Mouse (Mus musculus) spleen, postnatal 14 days (tissue): ENCODE measurements around the gene Ccdc9b.
A peak's percentile ranks its signal among the peaks of the same experiment; 100 is the strongest.

Source experiments
- DNase-seq, 2 experiments: peaks; one replicate each; pipeline ENCODE4 v3.0.0; 2021 to 2022; ENCODE audit warnings: low spot score in 2 of 2

The Ccdc9b gene

DNA sequence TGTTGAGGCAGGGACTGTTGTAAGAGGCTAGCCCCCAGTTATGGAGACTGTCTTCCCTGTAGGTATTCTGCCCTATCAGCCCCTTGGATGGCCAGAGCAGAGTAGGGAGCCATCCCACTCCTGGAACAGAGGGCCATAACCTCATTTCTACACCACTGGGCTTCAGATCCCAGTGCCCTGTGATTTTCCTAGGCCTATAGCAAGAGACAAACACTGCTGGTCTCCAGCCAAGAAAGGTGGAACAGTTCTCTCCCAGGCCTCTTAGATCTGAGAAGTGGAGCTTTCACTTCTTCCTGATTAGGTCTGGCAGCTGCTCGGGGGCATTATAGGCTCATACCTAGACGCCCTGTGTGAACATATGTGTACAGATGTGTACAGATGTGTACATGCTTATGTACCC, 13.8 kb upstream of the Ccdc9b start:
- DNase-seq: no peak

DNA sequence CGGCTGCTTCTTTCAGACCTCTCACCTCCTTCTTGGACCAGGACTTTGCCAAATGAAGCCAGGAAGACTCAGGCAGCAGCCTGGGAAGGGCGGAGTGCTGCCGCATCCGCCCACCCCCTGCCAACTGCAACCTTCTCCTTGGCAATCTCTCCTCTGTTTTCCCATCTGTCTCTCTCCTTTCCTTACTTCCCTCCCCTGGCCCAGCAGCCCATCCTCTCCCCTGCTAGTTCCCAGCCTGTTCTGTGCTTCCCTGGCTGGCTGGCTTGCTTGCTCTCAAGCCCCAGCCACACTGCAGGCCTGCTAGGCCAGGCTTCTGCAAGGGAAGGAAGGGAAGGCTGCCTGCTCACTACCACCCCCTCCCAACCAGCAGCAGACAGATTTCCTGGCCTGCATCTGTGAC, 13.4 kb upstream of the Ccdc9b start:
- DNase-seq: no peak

DNA sequence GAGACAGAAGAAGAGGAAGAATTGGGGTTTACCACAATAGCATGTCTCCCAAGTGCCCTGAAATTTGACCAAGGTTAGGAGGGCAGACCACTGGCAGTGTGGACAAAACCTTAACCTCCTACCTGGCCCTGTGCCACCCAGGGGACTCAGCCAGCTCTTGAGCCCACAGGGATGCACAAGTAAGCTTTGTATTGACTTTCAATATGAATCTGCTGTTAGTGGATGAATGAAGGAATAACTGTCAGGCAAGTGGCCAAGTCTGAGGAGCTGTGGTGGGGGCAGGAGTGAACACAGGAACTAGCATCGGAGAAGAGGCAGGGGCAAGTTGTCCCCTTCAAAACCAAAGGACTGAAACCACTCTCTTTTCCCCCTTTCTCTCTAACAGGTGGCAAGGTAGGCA, 12.9 kb upstream of the Ccdc9b start:
- no peak for DNase-seq

DNA sequence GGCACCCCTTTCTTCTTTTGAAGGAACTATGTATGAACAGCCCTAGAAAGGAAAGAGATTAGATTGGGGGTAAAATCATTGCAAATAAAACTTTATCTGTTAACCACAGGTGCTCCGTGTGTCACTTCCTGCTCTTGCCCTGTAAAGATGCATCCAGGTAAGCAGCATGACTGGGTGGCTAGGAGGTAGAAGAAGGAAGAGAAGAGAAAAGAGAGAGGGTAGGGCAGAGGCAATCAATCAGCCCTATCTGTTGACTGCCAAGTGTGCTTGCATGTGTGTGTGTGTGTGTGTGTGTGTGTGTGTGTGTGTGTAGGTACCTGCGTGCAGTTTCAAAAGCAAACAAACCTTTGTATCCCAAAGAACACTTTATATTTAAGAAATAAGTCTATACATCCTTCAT, 12.1 kb upstream of the Ccdc9b start:
- DNase-seq: no peak

DNA sequence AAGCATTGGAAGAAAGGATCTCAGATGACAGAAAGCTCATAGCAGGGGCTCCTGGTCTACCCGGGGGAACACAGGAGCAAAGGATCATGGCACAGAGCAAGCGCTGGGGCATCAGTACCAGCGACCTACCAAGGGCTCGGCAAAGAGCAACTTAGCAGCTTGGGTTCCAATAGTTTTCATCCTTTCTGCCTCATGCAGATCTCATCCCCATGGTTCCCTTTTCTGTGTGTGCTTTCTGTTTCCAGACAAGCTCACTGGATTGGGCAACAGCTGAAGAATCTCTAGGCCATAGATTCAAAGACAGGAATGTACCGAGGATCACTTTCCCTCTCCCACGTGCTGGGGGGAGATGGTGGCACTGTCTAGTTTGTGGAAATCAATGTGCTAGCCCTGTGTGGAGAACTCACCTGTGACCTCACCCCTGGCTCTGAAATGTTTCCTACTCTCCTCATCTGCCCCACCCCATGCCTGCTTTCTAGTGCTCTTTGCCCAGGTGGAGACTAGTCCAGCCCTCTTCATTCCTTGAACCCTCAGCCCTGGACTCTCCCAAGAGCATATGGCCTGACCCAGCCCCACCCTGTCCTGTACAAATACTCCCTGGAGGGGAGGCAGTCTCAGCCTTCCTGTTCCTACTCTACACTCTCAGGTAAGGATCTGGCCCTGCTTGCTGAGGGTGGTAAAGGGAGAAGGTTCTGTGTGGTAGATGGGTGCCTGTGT, 9.9 kb upstream of the Ccdc9b start, which contains the start of gene Phgr1:
Gene Phgr1, plus strand, starts transcription at position 612 of the 717 bp plus-strand sequence.
- DNase-seq: no peak

DNA sequence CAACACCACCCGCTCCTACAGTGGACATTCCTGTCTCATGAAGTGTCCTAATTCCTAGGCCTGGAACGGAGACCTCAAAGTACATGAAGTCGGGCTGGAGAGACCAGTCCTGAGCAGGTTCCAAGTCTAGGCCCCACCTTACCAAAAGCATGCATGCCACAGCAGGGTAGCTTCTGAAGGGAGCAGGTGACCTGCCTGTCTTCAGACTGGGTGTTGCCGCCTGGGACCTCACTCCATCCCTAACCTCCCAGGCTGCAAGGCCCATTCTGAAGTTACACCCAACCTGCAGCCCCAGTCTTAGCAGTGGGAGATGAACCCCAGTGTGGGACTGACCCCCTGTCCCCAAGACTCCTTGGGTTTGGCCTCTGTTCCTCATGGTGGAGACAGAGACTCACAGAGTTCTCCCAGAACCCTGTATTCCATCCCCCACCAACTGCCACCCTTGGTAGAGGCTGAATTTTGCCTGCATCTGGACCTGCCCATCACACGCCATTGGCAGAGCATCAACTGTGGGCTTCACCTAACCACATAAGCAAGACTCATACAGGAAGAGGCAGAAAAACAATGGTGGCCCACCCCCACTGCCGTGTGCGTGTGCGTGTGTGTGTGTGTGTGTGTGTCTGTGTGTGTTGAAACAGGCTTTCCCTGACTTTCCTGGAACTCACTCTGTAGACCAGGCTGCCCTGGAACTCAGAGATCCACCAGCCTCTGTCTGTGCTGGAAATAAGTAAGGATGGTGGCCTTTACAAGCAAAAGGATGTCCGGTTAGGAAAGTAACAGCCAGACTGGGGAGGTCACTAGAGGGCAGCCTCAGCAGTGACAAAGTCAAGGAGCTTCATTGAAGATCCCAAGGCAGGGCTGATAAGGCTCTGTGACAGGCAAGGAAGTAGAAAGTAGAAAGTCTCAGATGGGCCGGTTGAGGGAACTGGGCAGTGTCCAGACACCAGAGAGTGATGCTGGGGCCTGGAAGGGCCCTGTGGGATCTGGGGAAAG, 3.9 kb upstream of the Ccdc9b start:
- no peak for DNase-seq

DNA sequence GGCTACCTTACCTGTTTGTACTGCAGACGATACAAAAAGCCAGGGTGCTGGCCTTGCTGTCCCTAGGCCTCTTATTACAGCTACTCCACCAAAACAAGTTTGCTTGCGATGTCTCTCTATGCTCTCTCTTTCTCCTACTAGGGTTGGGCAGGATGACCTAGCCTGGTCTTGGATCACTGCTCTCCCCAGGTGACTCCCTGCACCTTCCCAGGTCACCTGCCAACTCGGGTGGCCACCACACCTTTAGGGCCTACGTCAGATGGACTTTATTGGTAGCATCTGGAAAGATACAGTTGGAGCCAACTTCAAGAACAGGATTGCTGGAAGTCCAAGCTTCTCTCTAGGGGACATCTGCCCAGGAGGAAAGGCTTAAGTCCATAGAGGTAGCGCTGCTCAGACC, 2.4 kb upstream of the Ccdc9b start:
- no peak for DNase-seq

DNA sequence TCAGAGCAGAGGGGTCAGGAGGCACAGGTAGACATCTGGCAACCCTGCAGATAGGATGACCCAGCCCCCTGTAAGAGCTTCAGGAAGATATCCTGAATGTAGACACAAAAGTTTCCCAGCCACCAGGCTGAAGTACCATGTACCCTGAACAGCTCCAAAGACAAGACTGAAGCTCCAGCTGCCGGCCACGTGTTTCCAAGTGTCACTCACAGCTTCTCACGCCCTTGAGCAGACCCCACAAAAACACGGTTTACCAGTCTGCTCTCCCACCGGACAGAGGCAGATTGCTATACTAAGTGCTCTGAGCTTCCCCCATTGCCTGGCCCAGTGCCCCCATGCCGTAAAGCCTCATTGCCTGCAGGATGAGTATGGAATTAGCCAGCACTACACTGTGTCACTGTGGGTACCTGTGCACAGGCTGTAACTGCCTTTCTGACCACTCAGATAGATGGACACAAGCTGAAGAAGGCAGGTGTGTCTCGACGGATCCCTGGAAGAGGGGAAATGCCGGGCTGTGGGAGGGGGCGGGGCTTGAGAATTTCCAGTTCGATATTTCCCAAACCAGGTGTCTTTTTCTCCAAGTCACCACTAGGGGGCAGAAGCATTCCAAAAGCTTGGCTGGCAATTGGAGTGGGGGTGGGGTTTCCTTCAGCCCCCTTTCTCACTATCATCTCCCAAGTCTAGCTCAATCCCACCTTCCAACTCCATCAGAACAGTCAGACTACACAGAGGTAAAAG, 1.8 kb upstream of the Ccdc9b start:
- DNase-seq: no peak

DNA sequence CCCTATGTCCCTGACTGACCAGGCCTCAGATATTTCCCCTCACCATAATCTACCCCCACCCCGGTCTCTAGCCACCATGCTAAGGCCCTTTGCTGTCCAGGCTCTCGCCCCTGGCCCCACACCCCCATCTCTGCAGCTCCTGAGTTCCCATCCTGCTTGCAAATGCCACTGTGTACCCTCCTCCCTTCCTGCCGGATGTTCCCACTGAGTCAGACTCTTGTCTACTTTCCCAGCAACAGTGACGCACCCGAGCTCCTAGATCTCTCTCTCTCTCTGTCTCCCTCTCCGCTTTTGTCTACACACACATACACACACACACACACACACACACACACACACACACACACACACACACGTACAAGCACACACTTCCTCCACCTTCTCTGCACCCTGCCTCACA, 1.0 kb upstream of the Ccdc9b start:
- DNase-seq: no peak

DNA sequence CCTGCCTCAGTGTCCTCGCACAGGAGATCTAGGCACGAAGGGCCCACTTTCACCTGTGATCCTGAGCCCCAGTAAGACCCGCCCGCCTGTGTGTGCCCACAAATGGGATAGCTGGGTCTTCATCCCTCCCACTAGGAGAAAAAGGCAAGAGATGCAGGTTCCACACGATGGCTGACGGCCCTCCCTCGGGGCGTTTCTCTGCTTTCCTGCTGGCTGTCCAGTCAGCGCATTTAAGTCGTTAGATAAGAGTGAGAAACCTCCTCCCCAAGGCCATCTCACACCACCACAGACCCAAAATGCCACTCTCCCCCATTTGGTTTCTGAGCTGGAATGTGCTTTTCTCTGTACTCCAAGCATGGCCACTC, 305 bp upstream of the Ccdc9b start:
- DNase-seq: no peak

DNA sequence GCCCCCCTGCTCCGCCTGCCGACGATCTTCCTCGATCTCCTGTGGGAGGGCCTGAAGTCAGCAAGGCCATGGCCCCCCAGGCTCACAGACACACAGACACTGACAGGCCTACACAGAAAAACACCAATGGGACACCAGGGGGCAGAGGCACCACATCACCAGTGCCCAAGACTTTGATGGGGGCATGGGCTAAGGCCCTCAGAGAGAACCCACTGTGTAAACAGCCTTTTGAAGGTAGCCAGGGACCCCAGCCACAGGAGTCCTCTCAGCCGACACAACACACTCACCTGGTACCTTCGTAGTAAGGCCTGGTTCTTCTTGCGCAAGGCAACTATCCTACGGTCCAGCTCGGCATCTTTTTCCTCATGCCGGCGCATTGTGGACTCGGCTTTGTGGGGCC, 1.1 kb downstream of the Ccdc9b start:
- no peak for DNase-seq

DNA sequence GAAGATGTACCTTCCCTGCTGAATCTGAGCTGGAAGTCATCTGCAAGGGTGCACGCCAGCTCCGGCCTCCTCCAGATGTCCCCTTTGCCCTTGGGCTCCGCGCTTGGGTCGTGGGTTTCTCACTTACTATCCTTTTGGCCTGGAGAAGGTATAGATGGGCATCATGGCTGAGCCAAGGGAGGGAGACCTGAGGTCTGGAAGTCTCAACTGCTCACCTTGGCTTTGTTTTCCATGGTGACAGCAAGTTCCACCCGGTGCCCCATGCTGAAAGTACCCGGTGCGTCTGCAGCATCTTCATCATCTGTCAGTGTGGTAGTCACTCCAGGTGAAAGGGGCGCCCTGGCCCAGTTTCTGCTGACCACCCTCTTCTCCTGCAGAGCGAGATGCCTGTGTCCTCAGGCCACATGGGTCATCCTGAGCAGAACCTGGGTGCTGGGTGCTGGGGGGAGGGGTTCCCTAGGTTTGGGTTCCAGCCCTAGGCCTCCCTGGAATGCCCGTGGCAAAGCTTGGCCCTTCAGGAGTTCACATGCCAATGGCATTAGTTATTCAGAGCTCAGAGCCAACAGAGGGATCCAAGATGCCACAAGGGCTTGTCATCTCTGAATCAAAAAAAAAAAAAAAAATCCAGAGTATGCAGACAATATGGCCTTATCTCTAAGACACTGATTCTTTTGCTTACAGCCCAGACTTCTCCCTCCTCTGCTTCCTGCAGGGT, 2.0 kb downstream of the Ccdc9b start:
- DNase-seq: no peak

DNA sequence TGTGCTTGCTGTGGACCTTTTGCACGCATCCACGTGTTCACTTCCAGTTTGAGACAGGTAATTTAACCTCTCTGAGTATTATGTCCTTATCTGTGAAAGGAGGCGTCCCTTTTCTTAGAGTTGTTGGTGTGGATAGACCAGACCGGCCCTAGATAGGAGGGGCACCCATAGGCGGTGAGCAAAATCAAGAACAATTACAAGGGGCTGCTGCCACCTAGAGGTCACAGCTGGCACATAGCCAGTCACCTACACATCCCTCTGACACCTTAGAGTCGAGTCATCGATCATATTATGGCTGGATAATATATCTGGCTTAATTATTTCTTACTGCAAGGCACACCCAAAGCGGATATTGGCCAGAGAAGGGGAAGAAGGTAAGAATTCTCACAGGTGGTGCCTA, 2.6 kb downstream of the Ccdc9b start:
- peak; percentile 58 to 73 for DNase-seq

DNA sequence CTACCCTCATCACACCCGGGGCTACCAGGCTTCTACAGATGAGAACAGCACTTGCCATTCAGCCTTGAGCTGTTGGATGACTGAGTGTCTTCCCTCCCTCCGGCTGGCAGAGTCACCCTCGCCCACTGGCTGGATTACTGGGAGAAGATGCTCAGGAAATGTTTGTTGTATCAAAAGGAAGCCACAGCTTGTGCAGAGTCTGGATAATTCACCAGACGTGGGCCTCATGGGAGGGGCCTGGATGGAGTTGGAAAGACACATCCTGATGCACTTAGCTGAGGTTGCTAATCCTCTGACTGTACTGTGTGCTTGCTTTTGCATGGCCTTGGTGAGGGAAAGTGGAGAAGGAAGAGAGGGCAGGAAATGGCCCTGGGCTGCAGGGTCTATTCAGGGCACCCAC, 6.4 kb downstream of the Ccdc9b start:
- no peak for DNase-seq

DNA sequence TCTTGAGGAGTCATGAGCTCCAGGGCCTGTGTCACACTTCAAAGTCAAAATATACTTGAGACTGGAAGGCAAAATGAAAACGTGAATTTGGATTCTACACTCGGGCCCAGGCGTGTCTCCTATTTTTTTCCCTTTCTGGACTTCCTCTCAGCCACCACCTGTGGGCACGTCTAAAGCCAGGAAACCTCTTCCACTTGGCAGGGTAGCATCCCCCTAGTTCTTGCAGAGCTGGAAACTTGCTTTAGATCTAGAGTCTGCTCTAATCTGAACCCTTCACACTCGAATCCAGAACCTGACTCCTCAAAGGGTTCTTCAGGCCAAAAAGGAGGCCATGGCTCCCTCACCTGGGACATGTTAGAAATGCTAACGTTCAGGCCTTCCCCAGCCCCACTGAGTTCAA, 7.1 kb downstream of the Ccdc9b start:
- DNase-seq: no peak

DNA sequence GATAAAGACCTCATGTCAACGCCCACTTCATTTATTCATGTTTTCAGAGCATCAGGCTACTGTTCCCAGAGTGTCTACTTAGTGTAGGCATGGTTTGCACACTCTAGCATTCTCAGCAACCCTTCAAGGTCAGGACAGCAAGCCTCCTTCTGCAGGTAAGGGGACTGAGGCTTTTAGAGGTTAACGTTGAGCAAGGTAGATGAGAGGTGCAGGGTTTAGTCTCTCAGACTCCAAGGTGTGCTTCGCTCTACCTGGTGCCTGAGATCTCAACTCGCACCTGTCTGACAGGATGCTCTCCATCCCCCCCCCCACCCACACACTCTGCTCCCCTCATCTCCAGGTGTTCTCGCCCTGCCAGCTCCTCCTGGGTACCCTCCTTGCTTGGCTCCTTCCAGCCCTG, 8.3 kb downstream of the Ccdc9b start:
- DNase-seq: no peak

DNA sequence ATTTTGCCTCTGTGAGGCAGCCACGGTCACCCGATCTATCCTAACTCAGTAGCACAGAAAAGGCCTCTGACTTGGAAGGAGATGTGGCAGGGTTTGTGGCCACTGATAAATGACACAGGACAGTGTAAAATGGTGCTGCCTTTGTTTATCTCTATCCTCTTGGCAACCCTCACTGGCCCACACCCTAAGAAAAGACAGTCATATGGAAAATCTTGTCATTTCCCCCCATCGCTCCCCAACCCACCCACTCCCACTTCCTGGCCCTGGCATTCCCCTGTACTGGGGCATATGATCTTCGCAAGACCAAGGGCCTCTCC, 9.7 kb downstream of the Ccdc9b start:
- DNase-seq: no peak

DNA sequence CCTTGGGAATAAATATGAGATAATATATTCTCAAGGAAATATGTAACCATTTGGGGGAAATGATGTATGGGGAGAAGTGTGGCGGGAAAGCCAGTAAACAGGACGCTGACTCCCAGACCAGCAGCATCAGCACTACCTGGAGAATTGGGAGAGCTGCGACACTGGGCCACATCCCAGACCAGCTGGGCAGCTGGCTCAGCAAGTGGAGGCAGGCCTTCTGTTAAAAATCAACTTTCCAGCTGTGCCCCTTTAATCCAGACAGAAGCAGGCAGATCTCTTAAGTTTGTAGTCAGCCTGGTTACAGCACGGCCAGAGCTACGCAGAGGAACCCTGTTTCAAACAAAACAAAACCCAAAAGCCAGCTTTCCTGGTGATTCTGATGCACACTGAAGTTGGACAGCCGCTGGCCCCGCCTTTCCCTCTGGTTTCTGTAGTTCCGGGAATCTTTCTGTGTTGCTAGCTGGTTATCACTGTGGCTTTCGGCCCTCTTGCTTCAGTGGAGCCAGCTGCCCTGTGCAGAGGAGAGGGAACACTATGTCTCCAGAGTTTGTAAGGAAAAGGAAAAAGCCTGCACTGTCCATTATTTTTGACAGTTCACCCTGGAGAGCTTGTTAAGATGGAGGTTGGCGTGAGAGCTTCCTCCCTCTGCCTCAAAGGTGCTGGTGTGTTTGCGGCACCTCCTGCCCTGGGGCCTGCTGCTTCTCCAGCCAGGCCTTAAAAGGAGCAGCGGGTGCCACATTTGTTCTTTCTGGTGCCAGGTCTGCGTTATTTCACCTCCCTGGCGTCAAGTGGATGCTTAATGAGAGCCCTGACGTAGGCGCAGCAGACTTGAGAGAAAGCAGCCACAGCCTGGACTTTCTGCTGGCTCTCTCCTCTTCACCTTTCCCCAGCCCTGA, 10.3 kb downstream of the Ccdc9b start:
- peak in 1 of 2 experiments; percentile 5 for DNase-seq

DNA sequence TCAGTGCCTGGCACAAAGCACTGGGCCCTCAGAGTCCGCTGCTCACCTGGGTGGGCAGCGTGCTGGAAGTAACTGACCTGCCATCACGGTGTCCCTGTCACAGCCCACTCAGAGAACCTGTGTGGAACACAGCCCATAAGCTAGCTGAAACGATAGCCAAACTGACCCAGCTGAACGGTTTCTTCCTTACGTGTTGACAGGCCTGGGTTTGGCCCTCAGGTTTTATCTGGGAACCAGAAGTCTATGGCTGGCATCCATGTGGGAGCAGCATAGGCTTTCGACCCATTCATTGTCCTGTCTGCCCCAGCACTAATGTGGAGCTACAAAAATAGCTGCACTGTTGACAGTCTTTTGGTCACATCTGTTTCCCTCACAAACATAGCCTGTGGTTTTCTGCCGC, 12.0 kb downstream of the Ccdc9b start:
- no peak for DNase-seq

DNA sequence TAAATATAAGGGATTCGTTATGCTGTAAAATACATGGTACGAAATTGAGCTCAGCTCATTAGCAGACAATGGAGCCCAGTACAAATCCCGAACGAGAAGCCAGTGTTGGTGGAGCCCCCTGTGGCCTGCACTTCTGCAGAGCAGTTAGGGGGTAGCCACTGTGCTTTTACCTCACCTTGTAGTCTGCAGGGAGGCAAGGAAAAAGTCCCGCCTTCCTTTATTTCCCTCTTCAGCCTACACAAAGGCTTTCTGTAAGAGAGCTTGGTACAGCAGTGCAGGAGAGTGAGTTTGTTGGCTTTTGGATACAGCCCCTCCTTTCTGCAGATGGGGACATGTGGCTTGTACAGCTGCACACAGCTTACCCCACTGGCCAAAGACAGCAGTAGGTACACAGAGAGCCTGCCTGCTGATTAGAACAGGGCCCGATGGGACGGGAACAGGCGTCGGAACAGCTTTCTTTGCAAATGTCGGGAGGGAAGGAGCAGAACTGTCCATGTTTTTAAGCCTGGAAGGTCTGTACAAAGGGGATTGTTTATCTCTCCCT, 13.0 kb downstream of the Ccdc9b start:
- DNase-seq: no peak
